Mouse (Mus musculus): ENCODE results near the gene Mlph.

- no peak for TF ChIP-seq CTCF (IDR thresholded peaks at IDR 0.05; ENCODE audit: low read depth, low read length)
- no peak for TF ChIP-seq GATA1 (IDR thresholded peaks at IDR 0.05; ENCODE audit: borderline replicate concordance, low read length)
- TF ChIP-seq TAL1 (conservative IDR thresholded peaks at IDR 0.05; ENCODE audit: low read depth, low read length): no peak
- TF ChIP-seq POLR2AphosphoS5 (IDR thresholded peaks at IDR 0.05; ENCODE audit: insufficient replicate concordance, low read depth, low read length): no peak
These were observed 41.6 kb downstream of the Mlph start for GRCm38 (mm10) chr1:90956245-90957096.

Data from G1E (cell line).